Mouse (Mus musculus) bone marrow macrophage, adult 2 months (primary cell): ENCODE measurements at regions not wholly inside any gene's neighbourhood (a gene's known extent, or its start where the extent isn't known, plus 50 kb on each side); places are given as distances from the start of the nearest gene placed in this dataset.

Experiments used
- CTCF ChIP-seq: IDR thresholded peaks from 2 replicates; pipeline ENCODE4 v1.5.1; 2012; ENCODE audit warnings: low read depth, mild to moderate bottlenecking, low read length, moderate library complexity
- POLR2A ChIP-seq: IDR thresholded peaks from 2 replicates; pipeline ENCODE4 v1.6.1; 2012; ENCODE audit warnings: mild to moderate bottlenecking, low read depth, low read length, borderline replicate concordance

- no peak for TF ChIP-seq CTCF
- TF ChIP-seq POLR2A: no peak
These were observed 202.7 kb downstream of the Cyp26b1 start for GRCm38 (mm10) chr6:84391016-84391415.
